In genomic region chr10:21109337-21110056, GRCm38 (mm10) we compare ENCODE assay signal across 19 mouse cellular contexts. TPM values are rescaled to one million over a fixed set of nuclear protein-coding genes. Genes with fewer than 3 reads are reported as not detected.
DNase-seq lines count a peak whose midpoint lies in the region; ATAC-seq lines count a peak whose summit lies in the region.
"Had no signal": no experiment of that assay in that cellular context is flagged by ENCODE, and none has a peak within 500 bp of the region (broad histone marks: within the 10 kb centered on the region; RNA-seq: fewer than 3 reads in every experiment).

No protein-coding gene starts in this region.

- DNase-seq in kidney, postnatal 14 days: no peak
- DNase-seq in forebrain, embryonic 14.5 days (ENCODE audit: low spot score): peak; percentile 14
- peak; percentile 92 for DNase-seq in retina, postnatal 1 day
- DNase-seq in adrenal gland, adult (ENCODE audit: inconsistent age in 2 of 2, low spot score in 1 of 2): no peak
- no peak for DNase-seq in cerebellum, adult 18-20 months
- DNase-seq: adrenal gland, adult 8-10 months; B cell, adult 2 months; gastrocnemius, postnatal 14 days; lung, adult 2 months; right cerebral cortex, postnatal 14 days had no signal

- H3K4me2 ChIP-seq in kidney, embryonic 15.5 days: no peak overlapping the region
- H3K4me2 ChIP-seq in forebrain, embryonic 14.5 days (ENCODE audit: low read length): 0 out of 2 replicates have a peak overlapping the region, but pooled peaks have one; percentile 0
- no peak overlapping the region for H3K4me2 ChIP-seq in hindbrain, embryonic 16.5 days (ENCODE audit: low read length)
- H3K4me2 ChIP-seq: heart, embryonic 13.5 days; neural tube, embryonic 12.5 days had no signal

- H3K27me3 ChIP-seq in kidney, embryonic 15.5 days: no peaks in the 10 kb centered on the region
- H3K27me3 ChIP-seq in forebrain, embryonic 14.5 days (replicated peaks; ENCODE audit: control insufficient read depth, insufficient read depth, low read length): no peaks in the 10 kb centered on the region
- no peaks in the 10 kb centered on the region for H3K27me3 ChIP-seq in hindbrain, embryonic 16.5 days (replicated peaks; ENCODE audit: control insufficient read depth, insufficient read depth, low read length)
- H3K27me3 ChIP-seq: heart, embryonic 13.5 days; neural tube, embryonic 12.5 days had no signal

- no peak overlapping the region for H3K27ac ChIP-seq in kidney, embryonic 15.5 days
- no peak overlapping the region for H3K27ac ChIP-seq in forebrain, embryonic 14.5 days (ENCODE audit: low read depth, low read length)
- no peak overlapping the region for H3K27ac ChIP-seq in hindbrain, embryonic 16.5 days (ENCODE audit: low read depth, low read length)
- H3K27ac ChIP-seq: heart, embryonic 13.5 days; kidney, postnatal 0 days; left cerebral cortex, adult 2 months; neural tube, embryonic 12.5 days had no signal

- H3K9ac ChIP-seq in kidney, embryonic 15.5 days: no peak overlapping the region
- no peak overlapping the region for H3K9ac ChIP-seq in forebrain, embryonic 14.5 days (ENCODE audit: low read length)
- no peak overlapping the region for H3K9ac ChIP-seq in hindbrain, embryonic 16.5 days (ENCODE audit: low read depth, low read length)
- H3K9ac ChIP-seq: heart, embryonic 13.5 days; neural tube, embryonic 12.5 days had no signal

- 43% methylated on average over 7 of the region's 7 CpGs for WGBS in kidney, embryonic 15.5 days
- WGBS in forebrain, embryonic 14.5 days: 15% methylated on average over 7 of the region's 7 CpGs
- 19% methylated on average over 7 of the region's 7 CpGs for WGBS in hindbrain, embryonic 16.5 days

- no peaks in the 10 kb centered on the region for H3K9me3 ChIP-seq in kidney, embryonic 15.5 days (replicated peaks)
- H3K9me3 ChIP-seq in forebrain, embryonic 14.5 days (replicated peaks; ENCODE audit: control insufficient read depth, low read length): no peaks in the 10 kb centered on the region; the same call in 1 of the 2 replicates
- peaks cover 3% of the 10 kb centered on the region; the same call in 1 of the 2 replicates for H3K9me3 ChIP-seq in hindbrain, embryonic 16.5 days (ENCODE audit: control insufficient read depth, low read length)
- H3K9me3 ChIP-seq: heart, embryonic 13.5 days had no signal

- no peaks in the 10 kb centered on the region for H3K36me3 ChIP-seq in kidney, embryonic 15.5 days
- H3K36me3 ChIP-seq in forebrain, embryonic 14.5 days (ENCODE audit: control insufficient read depth, insufficient read depth, low read length): no peaks in the 10 kb centered on the region
- H3K36me3 ChIP-seq in hindbrain, embryonic 16.5 days (ENCODE audit: control insufficient read depth, insufficient read depth, low read length): no peaks in the 10 kb centered on the region
- H3K36me3 ChIP-seq: heart, embryonic 13.5 days; neural tube, embryonic 12.5 days had no signal

- 0 out of 2 replicates have a peak, but pooled peaks have one; percentile 46 for ATAC-seq in kidney, embryonic 15.5 days (replicated peaks; ENCODE audit: low FRiP score)
- ATAC-seq in forebrain, embryonic 14.5 days: no peak
- ATAC-seq in hindbrain, embryonic 16.5 days: peak; percentile 67
- no peak for ATAC-seq in erythroid progenitor cell, adult 5-6 weeks (replicated peaks; ENCODE audit: low FRiP score, poor library complexity, severe bottlenecking)
- ATAC-seq: inflammation-experienced regulatory T-cells, adult 6 months; Patski had no signal

- H3K4me3 ChIP-seq in kidney, embryonic 15.5 days (replicated peaks): no peak overlapping the region
- no peak overlapping the region for H3K4me3 ChIP-seq in forebrain, embryonic 14.5 days (ENCODE audit: low read depth, low read length)
- no peak overlapping the region for H3K4me3 ChIP-seq in hindbrain, embryonic 16.5 days (ENCODE audit: low read length)
- H3K4me3 ChIP-seq: heart, embryonic 13.5 days; left cerebral cortex, adult 2 months; neural tube, embryonic 12.5 days had no signal

- H3K4me1 ChIP-seq in kidney, embryonic 15.5 days: no peaks in the 10 kb centered on the region
- H3K4me1 ChIP-seq in forebrain, embryonic 14.5 days (ENCODE audit: control insufficient read depth, insufficient read depth, low read length): peaks cover 3% of the 10 kb centered on the region; the same call in 1 of the 2 replicates
- no peaks in the 10 kb centered on the region for H3K4me1 ChIP-seq in hindbrain, embryonic 16.5 days (ENCODE audit: control insufficient read depth, insufficient read depth, low read depth, low read length)
- H3K4me1 ChIP-seq: heart, embryonic 13.5 days; neural tube, embryonic 12.5 days had no signal

RNA-seq across cellular contexts. Expression of gene Myb, which starts 51.3 kb away (rescaled TPM):
- polyA plus RNA-seq in kidney, embryonic 15.5 days (2015; fragmentation: Nextera tagmentation; extraction: Ambion mirVana): 5.2 and 5.5 TPM in 2 replicates
- 2.6 and 3.2 TPM in 2 replicates for polyA plus RNA-seq in forebrain, embryonic 14.5 days (2014; fragmentation: Nextera tagmentation; extraction: Ambion mirVana)
- 2.4 and 2.5 TPM in 2 replicates for polyA plus RNA-seq in hindbrain, embryonic 16.5 days (2015; fragmentation: Nextera tagmentation; extraction: Ambion mirVana)
- 93.7 and 126 TPM in 2 replicates for total RNA-seq in erythroid progenitor cell, adult 5-6 weeks (2015; ENCODE audit: low replicate concordance)
- 43.9 and 54.2 TPM in 2 replicates for total RNA-seq in erythroid progenitor cell, adult 5-6 weeks (2017; ENCODE audit: low replicate concordance)
- total RNA-seq: adrenal gland, adult 8-10 months had no signal

Comparison
In these comparisons a context has a peak if more than half of its experiments do, and no peak if none do; other contexts are left out.
1. ATAC-seq: peak in kidney, embryonic 15.5 days (single experiment) and hindbrain, embryonic 16.5 days (single experiment); none in forebrain, embryonic 14.5 days (single experiment) and erythroid progenitor cell, adult 5-6 weeks (single experiment).
2. DNase-seq: peak in forebrain, embryonic 14.5 days (single experiment) and retina, postnatal 1 day (single experiment); none in kidney, postnatal 14 days (single experiment), adrenal gland, adult (0 of 2) and cerebellum, adult 18-20 months (0 of 2).